Mouse (Mus musculus): Measurements from ENCODE around the gene Slc7a5.

Gene Slc7a5

GRCm38 (mm10) chr8:121907587-121908248, at the start of gene Slc7a5:
Gene Slc7a5, minus strand, starts transcription at chr8:121907694.
- in situ Hi-C loops (cut with MboI; ENCODE audit: low pct_unique_long_range_greater_than_20kb in 1 of 2, low sequenced_read_pairs in 2 of 2, unreplicated experiment in 1 of 2): loop anchor here in 1 of 2 experiments (5.0 kb wide), 1 partner anchor 55 kb away; no protein-coding TSS in a partner anchor

GRCm38 (mm10) chr8:121955825-121956500, 48.5 kb upstream of the Slc7a5 start:
- in situ Hi-C loops (cut with MboI; ENCODE audit: low pct_unique_long_range_greater_than_20kb in 1 of 2, low sequenced_read_pairs in 2 of 2, unreplicated experiment in 1 of 2): no loop called here

GRCm38 (mm10) chr8:121954981-121955555, 47.6 kb upstream of the Slc7a5 start:
- in situ Hi-C loops (cut with MboI; ENCODE audit: low pct_unique_long_range_greater_than_20kb in 1 of 2, low sequenced_read_pairs in 2 of 2, unreplicated experiment in 1 of 2): no loop called here

GRCm38 (mm10) chr8:121953821-121954545, 46.5 kb upstream of the Slc7a5 start:
- in situ Hi-C loops (cut with MboI; ENCODE audit: low pct_unique_long_range_greater_than_20kb in 1 of 2, low sequenced_read_pairs in 2 of 2, unreplicated experiment in 1 of 2): no loop called here

- in situ Hi-C loops (cut with MboI; ENCODE audit: low pct_unique_long_range_greater_than_20kb in 1 of 2, low sequenced_read_pairs in 2 of 2, unreplicated experiment in 1 of 2): no loop called here
Measured at GRCm38 (mm10) chr8:121952800-121953199, 45.3 kb upstream of the Slc7a5 start.

- in situ Hi-C loops (cut with MboI; ENCODE audit: low pct_unique_long_range_greater_than_20kb in 1 of 2, low sequenced_read_pairs in 2 of 2, unreplicated experiment in 1 of 2): no loop called here
Measured at GRCm38 (mm10) chr8:121952122-121952521, 44.6 kb upstream of the Slc7a5 start.

- in situ Hi-C loops (cut with MboI; ENCODE audit: low pct_unique_long_range_greater_than_20kb in 1 of 2, low sequenced_read_pairs in 2 of 2, unreplicated experiment in 1 of 2): no loop called here
Measured at GRCm38 (mm10) chr8:121951656-121952009, 44.1 kb upstream of the Slc7a5 start.

GRCm38 (mm10) chr8:121950749-121951655, 43.5 kb upstream of the Slc7a5 start:
- in situ Hi-C loops (cut with MboI; ENCODE audit: low pct_unique_long_range_greater_than_20kb in 1 of 2, low sequenced_read_pairs in 2 of 2, unreplicated experiment in 1 of 2): no loop called here

- in situ Hi-C loops (cut with MboI; ENCODE audit: low pct_unique_long_range_greater_than_20kb in 1 of 2, low sequenced_read_pairs in 2 of 2, unreplicated experiment in 1 of 2): loop anchor here in 1 of 2 experiments (25.0 kb wide), 1 partner anchor 363 kb away; the partner anchor contains the start of genes Fbxo31 and Map1lc3b
Measured at GRCm38 (mm10) chr8:121949941-121950748, 42.7 kb upstream of the Slc7a5 start.

- in situ Hi-C loops (cut with MboI; ENCODE audit: low pct_unique_long_range_greater_than_20kb in 1 of 2, low sequenced_read_pairs in 2 of 2, unreplicated experiment in 1 of 2): loop anchor here in 1 of 2 experiments (25.0 kb wide), 1 partner anchor 362 kb away; the partner anchor contains the start of genes Fbxo31 and Map1lc3b
Measured at GRCm38 (mm10) chr8:121949222-121949800, 41.8 kb upstream of the Slc7a5 start, which contains the start of gene Banp. Gene Banp, plus strand, starts transcription at chr8:121949750.

- in situ Hi-C loops (cut with MboI; ENCODE audit: low pct_unique_long_range_greater_than_20kb in 1 of 2, low sequenced_read_pairs in 2 of 2, unreplicated experiment in 1 of 2): loop anchor here in 1 of 2 experiments (25.0 kb wide), 1 partner anchor 361 kb away; the partner anchor contains the start of genes Fbxo31 and Map1lc3b
Measured at GRCm38 (mm10) chr8:121948321-121949145, 41.0 kb upstream of the Slc7a5 start.

GRCm38 (mm10) chr8:121947753-121948141, 40.3 kb upstream of the Slc7a5 start:
- in situ Hi-C loops (cut with MboI; ENCODE audit: low pct_unique_long_range_greater_than_20kb in 1 of 2, low sequenced_read_pairs in 2 of 2, unreplicated experiment in 1 of 2): loop anchor here in 1 of 2 experiments (25.0 kb wide), 1 partner anchor 360 kb away; the partner anchor contains the start of genes Fbxo31 and Map1lc3b

GRCm38 (mm10) chr8:121947047-121947752, 39.7 kb upstream of the Slc7a5 start:
- in situ Hi-C loops (cut with MboI; ENCODE audit: low pct_unique_long_range_greater_than_20kb in 1 of 2, low sequenced_read_pairs in 2 of 2, unreplicated experiment in 1 of 2): loop anchor here in 1 of 2 experiments (25.0 kb wide), 1 partner anchor 360 kb away; the partner anchor contains the start of genes Fbxo31 and Map1lc3b

GRCm38 (mm10) chr8:121946351-121946750, 38.9 kb upstream of the Slc7a5 start:
- in situ Hi-C loops (cut with MboI; ENCODE audit: low pct_unique_long_range_greater_than_20kb in 1 of 2, low sequenced_read_pairs in 2 of 2, unreplicated experiment in 1 of 2): loop anchor here in 1 of 2 experiments (25.0 kb wide), 1 partner anchor 359 kb away; the partner anchor contains the start of genes Fbxo31 and Map1lc3b

GRCm38 (mm10) chr8:121944831-121945230, 37.3 kb upstream of the Slc7a5 start, which contains the start of gene Car5a:
Gene Car5a, minus strand, starts transcription at chr8:121944904.
- in situ Hi-C loops (cut with MboI; ENCODE audit: low pct_unique_long_range_greater_than_20kb in 1 of 2, low sequenced_read_pairs in 2 of 2, unreplicated experiment in 1 of 2): loop anchor here in 1 of 2 experiments (25.0 kb wide), 1 partner anchor 358 kb away; the partner anchor contains the start of genes Fbxo31 and Map1lc3b

Measured in mouse embryonic stem cell (cell line).